Mouse (Mus musculus): ENCODE data around the gene Tmem242.
A peak's percentile ranks its signal among the peaks of the same experiment; 100 is the strongest.

Gene Tmem242

GRCm38 (mm10) chr17:5414041-5414440 lies 26.0 kb downstream of the Tmem242 start:
- no peak for DNase-seq

DNA sequence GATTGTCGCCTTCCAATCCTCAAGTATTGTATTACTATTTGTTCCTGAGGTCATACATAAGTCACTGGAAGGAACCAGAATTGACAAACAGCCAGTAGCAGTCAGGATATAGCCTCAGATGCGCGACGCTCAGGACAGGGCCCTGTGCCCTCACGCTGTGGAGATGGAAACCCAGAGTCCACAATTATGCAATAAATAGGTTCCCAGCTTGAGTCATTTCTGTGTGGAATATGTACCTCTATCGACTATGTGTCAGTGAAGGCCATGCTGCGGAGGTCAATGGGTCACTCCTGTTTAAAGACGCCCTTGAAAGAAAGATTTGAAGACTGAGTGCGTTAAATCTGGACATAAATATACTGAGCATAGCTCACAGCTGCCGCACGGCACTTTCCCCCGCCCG lies 26.7 kb downstream of the Tmem242 start:
- no peak for DNase-seq

GRCm38 (mm10) chr17:5412740-5413139 lies 27.3 kb downstream of the Tmem242 start:
- DNase-seq: no peak

- no peak for DNase-seq
Observed at GRCm38 (mm10) chr17:5412301-5412700, 27.8 kb downstream of the Tmem242 start.

GRCm38 (mm10) chr17:5411205-5411604 lies 28.9 kb downstream of the Tmem242 start:
- DNase-seq: no peak

DNA sequence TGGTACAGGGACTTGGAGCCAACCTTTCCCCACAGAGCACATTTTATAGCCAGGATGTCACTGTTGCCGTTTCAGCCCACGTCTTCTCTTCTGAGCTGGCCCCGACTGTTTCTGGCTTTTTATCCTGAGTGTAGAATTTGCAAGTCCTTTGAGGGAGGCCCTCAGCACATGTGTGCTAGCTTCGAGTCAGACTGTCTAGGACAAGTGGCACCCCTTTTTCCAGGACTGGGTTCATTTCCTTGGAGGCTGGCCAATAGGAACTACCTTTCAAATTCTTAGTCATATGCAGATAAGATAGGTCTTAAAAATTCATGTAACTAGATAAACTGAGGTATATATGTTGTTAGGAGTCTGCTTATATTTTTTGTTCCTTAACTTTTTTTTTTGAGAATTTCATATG lies 29.7 kb downstream of the Tmem242 start:
- no peak for DNase-seq

DNA sequence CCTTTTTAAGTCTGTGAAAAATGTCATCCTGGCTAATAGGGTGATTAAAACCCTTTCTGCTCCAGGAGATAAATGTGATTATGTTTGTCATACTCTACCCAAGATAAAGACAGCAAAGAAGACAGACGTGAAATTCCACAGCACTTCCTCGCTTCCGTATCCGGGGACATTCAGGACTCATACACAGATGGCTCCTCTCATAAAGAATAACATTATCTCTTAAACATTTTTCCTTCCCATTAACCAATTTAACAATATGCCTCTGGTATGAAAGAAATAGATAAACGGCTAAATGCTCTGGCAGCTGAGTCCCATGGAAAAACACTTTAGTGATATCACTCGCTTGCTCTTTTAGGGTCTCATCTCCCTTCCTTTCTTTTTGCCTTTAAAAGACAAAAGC lies 33.0 kb downstream of the Tmem242 start:
- DNase-seq: no peak

GRCm38 (mm10) chr17:5406566-5406965 lies 33.5 kb downstream of the Tmem242 start:
- DNase-seq: no peak

DNA sequence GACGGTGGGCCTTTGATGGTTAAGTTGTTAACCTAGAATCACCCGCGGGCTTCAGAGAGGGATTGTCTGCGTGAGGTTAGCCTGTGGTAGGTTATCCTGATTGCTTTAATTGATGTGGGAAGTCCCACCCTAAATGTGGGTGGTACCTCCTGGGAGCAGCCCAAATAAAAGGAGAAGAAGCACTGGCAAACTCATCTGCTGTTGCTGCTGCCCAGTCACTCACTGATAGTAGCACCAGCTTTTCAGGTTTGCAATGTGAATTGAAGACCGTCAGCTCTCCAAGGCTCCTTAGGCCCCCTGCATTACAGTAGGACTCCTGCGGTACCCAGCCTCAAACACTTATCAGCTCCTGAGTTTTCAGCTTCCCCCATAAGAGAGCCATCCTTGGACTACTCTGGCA lies 36.2 kb downstream of the Tmem242 start:
- no peak for DNase-seq

GRCm38 (mm10) chr17:5402624-5403023 lies 37.4 kb downstream of the Tmem242 start:
- peak; percentile 76 for DNase-seq

- peak; percentile 77 to 78 for DNase-seq
Observed at GRCm38 (mm10) chr17:5402069-5402468, 38.0 kb downstream of the Tmem242 start.

DNA sequence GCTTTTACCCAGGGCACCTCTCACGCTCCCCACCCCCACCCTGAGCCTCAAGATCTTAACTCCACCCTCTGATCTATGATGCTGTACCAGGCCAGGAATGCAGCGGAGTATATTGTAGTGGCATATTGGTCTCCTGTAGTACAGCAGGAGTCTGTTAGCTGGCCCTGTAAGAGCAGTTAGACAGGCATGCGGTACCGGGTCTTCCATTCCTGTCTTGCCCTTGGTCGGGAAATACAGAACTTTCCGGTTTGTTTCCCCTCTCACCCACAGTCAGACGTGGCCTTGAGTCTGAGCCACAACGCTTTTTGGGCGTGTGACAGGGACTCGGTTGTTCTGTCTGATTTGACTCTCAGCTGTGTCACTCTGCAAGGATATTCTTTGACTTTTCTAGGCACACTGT lies 38.8 kb downstream of the Tmem242 start:
- no peak for DNase-seq

DNA sequence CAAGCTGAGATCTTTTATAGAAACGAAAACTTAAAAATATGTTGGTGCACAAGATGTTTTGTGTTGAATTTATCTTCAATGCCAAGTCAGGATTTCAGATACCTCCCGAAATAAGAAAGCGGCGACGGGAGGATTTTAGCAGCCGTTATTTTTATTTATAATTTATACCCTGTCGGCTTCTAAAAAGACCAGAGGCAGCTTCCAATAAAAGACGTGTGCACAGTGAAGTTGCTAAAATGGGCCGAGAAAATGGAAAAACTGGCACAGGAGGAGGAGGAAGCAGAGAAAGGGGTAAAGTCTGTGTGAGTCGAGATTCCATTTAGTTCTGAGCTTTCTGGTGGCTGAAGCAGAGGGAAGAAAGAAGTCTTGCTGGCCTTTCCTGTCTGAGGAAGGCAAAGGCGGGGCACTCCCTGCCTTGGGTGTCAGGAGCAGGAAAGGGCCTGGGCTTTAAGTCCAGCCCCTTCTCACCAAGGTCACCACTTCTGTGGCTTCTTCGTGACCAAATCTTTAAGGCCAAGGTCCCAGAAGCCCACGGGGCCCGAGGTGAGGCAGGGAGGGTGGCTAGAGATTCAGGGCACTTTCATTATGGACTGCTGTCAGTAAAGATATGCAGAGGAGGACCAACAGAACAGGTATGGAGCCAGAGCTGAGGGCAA lies 39.5 kb downstream of the Tmem242 start:
- no peak for DNase-seq

DNA sequence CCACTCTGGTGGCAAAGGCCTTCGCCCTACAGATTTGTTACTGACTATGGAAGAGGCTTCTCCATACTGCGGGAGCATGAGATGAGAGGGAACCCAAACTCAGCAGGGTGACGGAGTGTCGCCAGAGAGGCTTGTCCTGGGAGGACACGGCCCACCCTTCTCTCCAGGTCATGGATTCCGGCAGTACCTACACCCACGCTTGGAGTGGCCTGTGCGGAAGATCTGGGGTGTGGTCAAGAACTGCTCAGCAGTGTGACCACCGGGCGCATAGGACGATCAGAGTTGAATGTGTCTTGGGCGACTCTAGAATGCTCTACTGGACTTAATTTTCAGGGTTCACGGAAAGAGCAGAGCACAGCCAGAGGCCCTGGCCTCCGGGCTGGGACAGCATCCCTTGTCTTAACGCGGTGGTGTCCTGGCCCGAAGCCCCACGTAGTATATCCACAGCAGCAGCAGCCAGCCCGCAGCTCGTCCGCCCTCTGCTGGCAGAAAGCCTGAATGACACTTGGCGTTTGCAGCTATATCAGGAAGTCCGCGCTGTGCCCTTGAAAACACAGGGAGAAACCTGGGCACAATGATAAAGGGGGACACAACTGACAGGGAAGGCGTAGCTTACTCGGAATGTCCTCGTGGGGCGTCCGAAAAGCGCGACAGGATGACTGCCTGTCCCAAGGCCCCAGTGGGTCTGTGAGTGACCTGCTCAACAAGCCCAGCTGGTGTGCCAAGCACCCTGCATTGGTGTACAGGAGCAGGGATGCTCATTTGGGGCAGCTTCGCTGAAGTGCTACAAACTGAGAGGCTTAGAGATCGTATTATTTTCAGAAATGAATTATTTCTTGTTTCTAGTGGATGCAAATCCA lies 42.7 kb downstream of the Tmem242 start:
- DNase-seq: peak; percentile 81 to 82

- DNase-seq: no peak
Observed at GRCm38 (mm10) chr17:5396213-5396612, 43.8 kb downstream of the Tmem242 start.

GRCm38 (mm10) chr17:5395454-5396205 lies 44.4 kb downstream of the Tmem242 start:
- no peak for DNase-seq

- no peak for DNase-seq
Observed at GRCm38 (mm10) chr17:5390682-5391081, 49.4 kb downstream of the Tmem242 start.

- DNase-seq: no peak
Observed at GRCm38 (mm10) chr17:5388351-5388750, 51.7 kb downstream of the Tmem242 start.

DNA sequence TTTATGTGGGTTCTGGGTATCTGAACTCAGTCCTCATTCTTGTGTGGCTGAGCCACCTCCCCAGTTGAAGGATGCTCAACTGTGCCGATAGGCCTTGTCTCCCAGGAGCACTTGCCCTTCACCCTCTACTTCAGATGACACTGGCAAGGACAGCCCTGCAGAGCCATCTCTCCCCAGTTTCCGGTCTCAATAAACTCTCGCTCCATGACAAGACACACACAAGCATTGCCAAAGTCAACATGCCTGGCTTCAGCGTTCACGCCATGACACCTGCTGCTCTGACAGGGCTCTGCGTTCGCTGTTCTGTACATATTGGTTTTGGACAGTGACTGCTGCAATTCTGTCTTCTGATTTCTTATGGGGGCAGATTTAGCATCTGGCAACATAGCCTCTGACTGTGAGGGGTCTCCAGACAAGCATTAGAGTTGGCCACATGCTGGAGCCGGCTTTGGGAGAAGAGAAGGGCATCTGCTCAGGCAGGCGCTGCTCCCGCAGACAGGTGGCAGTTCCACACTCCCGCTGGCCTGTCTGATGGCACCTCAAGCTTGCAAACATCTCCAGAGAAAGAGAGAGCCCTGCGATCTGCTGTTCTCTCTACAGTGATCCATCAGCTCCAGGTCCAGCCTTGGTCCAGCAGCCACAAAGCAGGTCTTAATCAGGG lies 53.0 kb downstream of the Tmem242 start:
- DNase-seq: no peak

DNA sequence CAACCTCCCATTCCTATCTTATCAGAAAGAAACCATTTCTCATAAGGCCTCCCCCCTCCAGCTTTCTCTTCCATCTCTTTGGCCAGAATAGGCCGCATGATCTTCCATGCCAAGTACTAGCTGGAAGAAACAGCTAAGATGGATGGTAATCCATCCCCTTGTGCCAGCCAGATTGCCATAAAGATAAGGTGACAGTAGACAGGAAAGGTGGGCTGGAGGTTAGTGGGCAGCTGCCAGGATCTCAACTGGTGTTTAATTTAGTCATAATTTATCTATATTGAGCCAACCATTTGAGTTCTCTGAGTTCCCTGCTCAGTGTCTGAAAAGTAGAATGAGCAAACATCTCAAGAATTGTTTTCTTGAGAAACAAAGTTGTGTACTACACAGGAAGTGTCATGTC lies 54.4 kb downstream of the Tmem242 start:
- no peak for DNase-seq

DNA sequence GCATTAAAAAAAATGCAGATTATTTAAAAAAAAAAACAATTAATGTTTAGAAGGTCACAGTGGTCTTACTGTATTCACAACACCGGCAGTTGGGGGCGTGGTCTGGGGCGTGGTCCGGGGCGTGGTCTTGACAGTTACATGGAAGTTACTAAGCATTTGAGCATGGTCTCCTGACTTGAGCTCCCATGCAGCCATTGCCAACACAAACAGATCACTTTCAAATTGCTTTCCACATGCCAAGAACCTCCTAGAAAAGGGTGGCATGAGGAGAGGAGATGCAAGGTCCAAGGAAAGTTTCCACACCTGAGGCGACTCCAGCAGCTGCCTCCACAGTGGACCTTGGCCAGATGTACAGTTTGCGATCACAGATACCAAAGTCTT lies 62.1 kb downstream of the Tmem242 start:
- DNase-seq: peak; percentile 61 to 67

DNA sequence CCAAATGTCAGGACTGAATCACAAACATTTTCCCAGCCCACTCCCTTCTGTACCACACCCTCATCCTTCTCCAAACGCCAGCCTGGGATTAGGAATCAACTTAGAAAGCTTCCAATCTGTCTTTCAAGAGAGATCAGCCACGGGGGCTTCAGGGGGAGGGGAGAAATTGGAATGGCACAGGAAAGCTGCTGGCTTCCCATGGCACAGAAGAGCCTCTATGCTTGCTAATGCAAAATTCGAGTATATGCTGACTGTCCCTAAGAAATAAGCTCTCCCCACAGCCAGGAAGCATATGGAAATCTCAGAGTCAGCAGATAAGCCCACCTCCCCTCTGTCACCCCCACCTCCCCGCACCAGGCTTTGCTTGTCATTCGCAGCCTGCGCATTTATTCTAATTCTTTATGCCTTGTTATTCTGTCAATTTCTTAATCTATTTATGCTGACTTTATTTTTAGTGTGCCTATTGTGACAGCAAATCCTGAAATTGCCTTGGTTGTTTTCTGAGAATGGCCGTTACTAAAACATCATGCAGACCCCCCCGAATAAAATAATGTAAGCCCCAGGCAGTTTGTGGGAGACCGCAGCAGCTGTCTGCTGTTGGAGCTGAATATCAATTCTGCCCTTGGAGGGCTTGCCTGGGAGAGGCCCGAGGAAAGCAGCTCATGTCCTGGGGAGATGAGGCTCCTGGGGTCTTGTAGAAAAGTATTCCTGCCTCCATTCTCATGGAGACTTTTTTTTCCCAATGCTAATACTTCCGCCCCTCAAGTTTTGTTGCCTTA lies 62.7 kb downstream of the Tmem242 start:
- DNase-seq: no peak
